Mouse (Mus musculus) intestine, embryonic 16.5 days (tissue): ENCODE results near the gene Atn1. TPM values are rescaled to one million over a fixed set of nuclear protein-coding genes. Genes with fewer than 3 reads are reported as not detected.

ENCODE experiments used
- ATAC-seq: fragments of 200-750 bp; cut with Nextera tagmentation; 2 replicates; pipeline ENCODE4 v1.8.0; 2017; ENCODE audit warnings: moderate TSS enrichment, moderate library complexity
- H3K27ac ChIP-seq: fragments of 300-500 bp; sonication (generic); 2 replicates; pipeline ENCODE4 v1.5.1; 2014; ENCODE audit warnings: mild to moderate bottlenecking, low read length
- H3K27me3 ChIP-seq: fragments of 300-500 bp; sonication (generic); replicated peaks from 2 replicates; pipeline ENCODE4 v1.6.1; 2014; ENCODE audit warnings: low read length, control low read depth, mixed read lengths; ENCODE audit not compliant: control insufficient read depth, insufficient read depth
- H3K36me3 ChIP-seq: fragments of 300-500 bp; sonication (generic); 2 replicates; pipeline ENCODE4 v1.6.1; 2014; ENCODE audit warnings: low read length, control low read depth; ENCODE audit not compliant: control insufficient read depth, insufficient read depth
- H3K4me1 ChIP-seq: fragments of 300-500 bp; sonication (generic); 2 replicates; pipeline ENCODE4 v1.6.1; 2014; ENCODE audit warnings: low read length, control low read depth, mixed read lengths; ENCODE audit not compliant: control insufficient read depth, insufficient read depth
- H3K4me2 ChIP-seq: fragments of 300-500 bp; sonication (generic); 2 replicates; pipeline ENCODE4 v1.6.1; 2014; ENCODE audit warnings: low read depth, low read length, control low read depth
- H3K4me3 ChIP-seq: fragments of 300-500 bp; sonication (generic); 2 replicates; pipeline ENCODE4 v1.5.1; 2014; ENCODE audit warnings: mild to moderate bottlenecking, low read length
- H3K9ac ChIP-seq: fragments of 300-500 bp; sonication (generic); 2 replicates; pipeline ENCODE4 v1.6.1; 2014; ENCODE audit warnings: low read depth, low read length
- H3K9me3 ChIP-seq: fragments of 300-500 bp; sonication (generic); 2 replicates; pipeline ENCODE4 v1.6.1; 2016; ENCODE audit warnings: low read length, control low read depth; ENCODE audit not compliant: control insufficient read depth
- WGBS: fragments of 180-500 bp; shearing (Covaris S2); extraction: QIAGEN DNeasy Blood & Tissue Kit; methylation state at CpG from one replicate; pipeline ENCODE4 v1.1.7; 2014; 5-methylcytosine and 5-hydroxymethylcytosine counted together
- polyA plus RNA-seq: library from polyadenylated mRNA; unstranded; fragments of >200 nt; fragmentation: Nextera tagmentation; extraction: Ambion mirVana; gene quantifications from 2 replicates; pipeline ENCODE4 v1.2.1, GENCODE M21; 2015

Gene Atn1
- polyA plus RNA-seq, 1 experiment from 2014 or later, result 8.3 TPM

- Histone ChIP-seq H3K36me3 (no peaks in the 10 kb centered on the region), H3K4me1 (peaks cover 39% of the 10 kb centered on the region), H3K27ac (peak overlapping the region; percentile 93), H3K4me3 (peak overlapping the region; percentile 75), H3K27me3 (no peaks in the 10 kb centered on the region), H3K4me2 (peak overlapping the region; percentile 78), H3K9ac (peak overlapping the region; percentile 93), H3K9me3 (no peaks in the 10 kb centered on the region)
- 40% methylated on average over 5 of the region's 5 CpGs for WGBS
- ATAC-seq, result peak; percentile 12; the same call in 1 of the 2 replicates
These were observed 1.9 kb upstream of the Atn1 start for GRCm38 (mm10) chr6:124757909-124758848.

- Histone ChIP-seq H3K27ac (peak overlapping the region; percentile 93), H3K27me3 (no peaks in the 10 kb centered on the region), H3K4me3 (peak overlapping the region; percentile 75), H3K4me2 (peak overlapping the region; percentile 78), H3K36me3 (no peaks in the 10 kb centered on the region), H3K4me1 (peaks cover 42% of the 10 kb centered on the region), H3K9ac (peak overlapping the region; percentile 93), H3K9me3 (no peaks in the 10 kb centered on the region)
- WGBS, result 12% methylated on average over 5 of the region's 5 CpGs
- no peak for ATAC-seq
These were observed 1.1 kb upstream of the Atn1 start for GRCm38 (mm10) chr6:124757351-124757880.

GRCm38 (mm10) chr6:124756652-124757350 lies 477 bp upstream of the Atn1 start:
- H3K4me3 ChIP-seq, result peak overlapping the region; percentile 75
- peak overlapping the region; percentile 93 for H3K27ac ChIP-seq
- no peaks in the 10 kb centered on the region for H3K36me3 ChIP-seq
- H3K27me3 ChIP-seq, result no peaks in the 10 kb centered on the region
- H3K9me3 ChIP-seq, result no peaks in the 10 kb centered on the region
- 2% methylated on average over 48 of the region's 54 CpGs for WGBS
- H3K9ac ChIP-seq, result peak overlapping the region; percentile 93
- peak; percentile 81 for ATAC-seq
- H3K4me1 ChIP-seq, result peaks cover 42% of the 10 kb centered on the region
- peak overlapping the region; percentile 78 for H3K4me2 ChIP-seq

GRCm38 (mm10) chr6:124755306-124755705 lies 1.0 kb downstream of the Atn1 start:
- peaks cover 45% of the 10 kb centered on the region for H3K4me1 ChIP-seq
- peak overlapping the region; percentile 93 for H3K27ac ChIP-seq
- H3K36me3 ChIP-seq, result no peaks in the 10 kb centered on the region
- 11% methylated on average over 3 of the region's 3 CpGs for WGBS
- H3K4me3 ChIP-seq, result peak overlapping the region; percentile 75
- no peak for ATAC-seq
- no peaks in the 10 kb centered on the region for H3K27me3 ChIP-seq
- H3K9ac ChIP-seq, result peak overlapping the region; percentile 93
- peak overlapping the region; percentile 78 for H3K4me2 ChIP-seq
- H3K9me3 ChIP-seq, result no peaks in the 10 kb centered on the region

- Histone ChIP-seq H3K9me3 (no peaks in the 10 kb centered on the region), H3K36me3 (peaks cover 7% of the 10 kb centered on the region; the same call in 1 of the 2 replicates), H3K4me2 (no peak overlapping the region), H3K4me1 (peaks cover 40% of the 10 kb centered on the region), H3K27me3 (no peaks in the 10 kb centered on the region), H3K4me3 (no peak overlapping the region), H3K27ac (no peak overlapping the region), H3K9ac (no peak overlapping the region)
- 82% methylated on average over 2 of the region's 2 CpGs for WGBS
- no peak for ATAC-seq
These were observed 2.5 kb downstream of the Atn1 start for GRCm38 (mm10) chr6:124753861-124754260.

GRCm38 (mm10) chr6:124750405-124750804 lies 5.9 kb downstream of the Atn1 start:
- ATAC-seq, result no peak
- no peak overlapping the region for H3K9ac ChIP-seq
- H3K36me3 ChIP-seq, result peaks cover 12% of the 10 kb centered on the region; the same call in 1 of the 2 replicates
- H3K27ac ChIP-seq, result no peak overlapping the region
- H3K27me3 ChIP-seq, result no peaks in the 10 kb centered on the region
- H3K4me2 ChIP-seq, result no peak overlapping the region
- no peak overlapping the region for H3K4me3 ChIP-seq
- WGBS, result 81% methylated on average over 8 of the region's 8 CpGs
- H3K4me1 ChIP-seq, result peaks cover 37% of the 10 kb centered on the region
- H3K9me3 ChIP-seq, result no peaks in the 10 kb centered on the region

- Histone ChIP-seq H3K4me1 (peaks cover 22% of the 10 kb centered on the region), H3K4me2 (peak overlapping the region; percentile 99), H3K9ac (peak overlapping the region; percentile 96), H3K9me3 (no peaks in the 10 kb centered on the region), H3K36me3 (peaks cover 20% of the 10 kb centered on the region; the same call in 1 of the 2 replicates), H3K27ac (no peak overlapping the region), H3K4me3 (no peak overlapping the region; the same call in 1 of the 2 replicates), H3K27me3 (no peaks in the 10 kb centered on the region)
- ATAC-seq, result no peak
- 84% methylated on average over 7 of the region's 7 CpGs for WGBS
These were observed 9.4 kb downstream of the Atn1 start for GRCm38 (mm10) chr6:124746654-124747632.

- Histone ChIP-seq H3K4me2 (peak overlapping the region; percentile 99), H3K27ac (peak overlapping the region; percentile 90), H3K4me1 (peaks cover 24% of the 10 kb centered on the region), H3K9ac (peak overlapping the region; percentile 96), H3K4me3 (peak overlapping the region; percentile 62), H3K27me3 (no peaks in the 10 kb centered on the region), H3K36me3 (peaks cover 20% of the 10 kb centered on the region; the same call in 1 of the 2 replicates), H3K9me3 (no peaks in the 10 kb centered on the region)
- whole genome bisulfite sequencing, result 21% methylated on average over 8 of the region's 8 CpGs
- ATAC-seq, result no peak
These were observed 10.1 kb downstream of the Atn1 start for GRCm38 (mm10) chr6:124746296-124746605.
